Mouse (Mus musculus): ENCODE measurements around the gene Lekr1.
"Not testable (repeated sequence)": the region's sequence is repeated elsewhere in the genome, so short reads cannot be mapped to it uniquely, and the experiment has no call there.

The Lekr1 gene

DNA sequence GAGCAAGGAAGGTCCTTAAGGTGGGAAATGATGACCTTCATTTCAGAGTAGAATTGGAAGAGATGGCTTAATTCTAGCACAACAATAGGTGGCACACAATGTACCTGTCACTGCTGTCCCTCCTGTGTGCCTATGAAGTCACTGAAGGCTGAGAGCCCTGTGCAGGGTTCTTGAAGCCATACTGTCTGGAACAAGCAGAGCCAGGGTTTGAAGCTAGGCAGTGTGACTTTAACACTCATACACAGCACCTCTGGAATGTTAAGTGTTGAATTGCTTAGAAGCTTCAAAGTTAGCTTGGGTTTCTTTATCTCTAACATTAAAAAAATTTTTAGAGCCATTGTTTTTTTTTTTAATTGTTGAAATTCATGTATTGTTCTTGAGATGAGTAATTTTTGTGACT, 100.4 kb downstream of the Lekr1 start:
- DNase-seq (ENCODE audit: low read depth, low spot score), result no peak

DNA sequence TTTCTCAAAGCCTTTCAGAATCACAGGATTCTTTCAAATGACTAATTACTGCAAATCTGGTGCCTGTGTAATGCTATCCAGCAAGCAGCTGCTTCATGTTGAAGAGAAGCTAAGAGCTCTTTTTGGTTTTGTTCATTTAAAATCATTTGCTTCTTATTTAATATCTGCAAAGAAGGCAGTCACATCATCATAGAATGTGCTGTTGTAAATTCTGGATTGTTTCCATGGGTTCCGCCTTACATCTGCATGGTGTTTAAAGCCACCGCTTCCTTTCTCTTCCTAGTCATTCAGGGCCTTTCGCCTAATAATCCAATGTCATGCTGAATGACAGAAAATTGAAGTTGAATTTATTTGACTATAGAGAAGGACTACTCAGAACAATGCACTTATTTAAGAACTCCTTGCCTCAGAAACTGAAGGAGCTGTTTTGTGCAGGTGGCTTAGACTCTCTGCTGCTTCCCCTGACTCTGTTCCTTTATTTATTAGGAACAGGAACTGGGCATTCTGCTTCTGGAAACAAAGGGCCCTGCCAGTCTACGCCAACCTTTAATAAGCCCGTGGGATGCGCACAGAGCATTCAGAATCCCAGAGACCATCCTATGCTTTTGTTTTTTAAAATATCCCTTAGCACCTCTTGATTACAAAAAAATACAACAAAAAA, 101.3 kb downstream of the Lekr1 start:
- no peak for DNase-seq (ENCODE audit: low read depth, low spot score)

DNA sequence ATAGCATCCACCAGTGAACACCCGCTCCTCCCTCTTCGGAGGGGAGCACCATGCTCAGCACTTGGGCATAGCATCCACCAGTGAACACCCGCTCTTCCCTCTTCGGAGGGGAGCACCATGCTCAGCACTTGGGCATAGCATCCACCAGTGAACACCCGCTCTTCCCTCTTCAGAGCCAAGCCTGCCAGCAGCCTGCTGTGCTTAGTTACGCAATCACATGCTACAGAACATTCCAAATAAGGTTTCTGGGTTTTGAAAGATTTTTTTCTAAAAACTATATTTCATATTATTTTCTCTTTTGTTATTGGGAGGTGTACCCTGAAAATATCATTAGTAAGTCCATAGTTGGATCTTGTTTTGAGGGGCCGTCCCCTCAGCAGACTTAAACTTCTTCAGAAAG, 103.6 kb downstream of the Lekr1 start:
- DNase-seq (ENCODE audit: low read depth, low spot score), result not testable (repeated sequence)

DNA sequence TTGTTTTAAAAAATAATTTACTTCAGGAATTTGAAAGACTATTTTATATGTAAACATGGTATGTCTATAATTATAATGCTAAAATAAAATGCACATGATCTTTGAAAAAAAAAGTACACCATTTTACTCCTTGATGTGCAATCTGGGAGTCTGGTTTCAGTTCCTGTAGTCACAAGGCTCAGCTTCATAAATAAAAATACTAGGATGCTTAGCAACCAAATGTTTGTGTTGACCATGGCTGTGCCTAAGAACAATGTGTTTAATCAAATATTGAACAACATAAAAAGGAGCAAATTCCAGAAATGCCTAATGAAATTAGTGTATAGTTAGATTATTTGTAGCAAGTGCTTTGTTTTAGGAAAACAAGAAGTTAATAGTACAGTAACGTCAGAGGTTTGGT, 107.9 kb downstream of the Lekr1 start:
- DNase-seq (ENCODE audit: low read depth, low spot score), result no peak

DNA sequence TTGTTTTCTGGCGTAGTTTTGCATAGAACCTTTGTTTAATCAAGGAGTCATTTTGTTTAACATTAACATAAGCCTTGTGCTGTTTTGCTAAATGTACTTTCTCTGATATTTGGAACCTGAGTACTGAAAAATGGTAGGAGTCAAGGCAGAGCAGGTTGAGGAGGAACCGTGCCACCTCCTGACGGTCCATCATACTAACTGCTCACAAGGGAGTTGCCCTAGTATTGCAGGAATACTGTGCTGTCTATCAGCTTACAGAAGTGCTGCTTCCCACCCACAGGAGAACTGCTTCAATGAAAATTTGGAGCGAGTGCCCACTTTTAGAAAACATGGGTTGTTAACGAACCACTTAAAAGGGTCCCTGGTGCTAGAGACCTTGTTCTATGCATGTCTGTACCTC, 109.1 kb downstream of the Lekr1 start:
- DNase-seq (ENCODE audit: low read depth, low spot score), result no peak

DNA sequence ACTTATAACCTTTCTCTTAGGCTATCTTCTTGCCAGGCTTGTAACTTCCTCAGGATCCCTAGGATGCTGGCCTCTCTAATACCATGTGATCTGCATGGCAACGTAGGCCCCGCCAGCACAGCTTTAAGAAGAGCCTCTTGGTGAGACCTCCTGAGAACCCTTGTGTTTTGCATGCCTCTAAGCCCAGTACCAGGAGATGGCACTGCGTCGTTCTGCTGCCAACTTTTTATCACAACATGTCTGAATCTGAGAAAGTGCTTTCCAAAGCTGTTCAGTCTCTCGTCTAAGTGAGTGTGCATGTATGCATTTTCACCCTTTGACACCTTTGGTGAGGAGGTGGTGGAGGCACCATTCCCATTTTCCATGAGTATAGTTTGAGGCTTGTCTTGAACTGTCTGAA, 116.2 kb downstream of the Lekr1 start:
- no peak for DNase-seq (ENCODE audit: low read depth, low spot score)

DNA sequence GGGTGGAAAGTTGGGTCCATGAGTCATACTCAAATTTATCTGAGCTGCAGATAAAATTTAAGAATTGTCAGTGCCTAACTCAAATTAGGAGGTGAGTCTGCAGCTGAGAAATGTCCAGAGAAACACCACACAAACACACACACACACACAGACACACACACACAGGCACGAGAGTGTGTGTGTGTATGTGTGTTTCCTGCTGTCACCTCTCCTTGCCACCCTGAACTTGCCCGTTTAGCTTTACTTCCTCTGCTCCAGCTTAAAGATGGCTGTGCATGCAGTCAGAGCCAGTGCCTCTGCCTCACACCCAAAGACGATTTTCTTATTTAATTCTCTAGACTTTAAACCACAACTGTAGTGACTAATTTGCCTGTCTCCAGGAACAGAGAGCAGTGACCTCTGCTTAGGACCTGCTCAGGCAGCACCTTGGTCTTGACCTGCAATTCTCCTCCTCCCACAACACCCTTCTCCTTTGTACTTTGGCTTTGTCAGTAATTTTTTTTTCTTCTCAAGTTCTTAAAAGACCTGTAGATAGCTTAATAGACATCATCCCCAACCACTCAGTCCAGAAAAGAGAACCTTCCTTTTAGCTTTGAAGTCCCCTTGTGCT, 124.2 kb downstream of the Lekr1 start:
- DNase-seq (ENCODE audit: low read depth, low spot score), result no peak

DNA sequence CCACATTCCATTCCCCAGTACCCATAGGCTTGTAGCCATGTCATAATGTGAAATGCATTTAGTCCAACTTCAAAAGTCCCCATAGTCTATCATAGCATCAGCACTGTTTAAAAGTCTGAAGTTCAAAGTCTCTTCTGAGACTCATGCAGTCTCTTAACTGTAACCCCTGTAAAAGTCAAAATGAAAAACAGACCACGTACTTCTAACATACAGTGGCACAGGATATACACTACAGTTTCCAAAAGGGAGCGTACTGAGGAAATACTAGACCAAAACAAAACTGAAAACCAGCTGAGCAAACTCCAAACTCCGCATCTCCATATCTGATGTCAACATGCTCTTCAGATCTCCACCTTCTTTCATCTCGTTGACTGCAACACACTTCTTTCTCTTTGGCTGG, 127.5 kb downstream of the Lekr1 start:
- peak; percentile 9 for DNase-seq (ENCODE audit: low read depth, low spot score)

DNA sequence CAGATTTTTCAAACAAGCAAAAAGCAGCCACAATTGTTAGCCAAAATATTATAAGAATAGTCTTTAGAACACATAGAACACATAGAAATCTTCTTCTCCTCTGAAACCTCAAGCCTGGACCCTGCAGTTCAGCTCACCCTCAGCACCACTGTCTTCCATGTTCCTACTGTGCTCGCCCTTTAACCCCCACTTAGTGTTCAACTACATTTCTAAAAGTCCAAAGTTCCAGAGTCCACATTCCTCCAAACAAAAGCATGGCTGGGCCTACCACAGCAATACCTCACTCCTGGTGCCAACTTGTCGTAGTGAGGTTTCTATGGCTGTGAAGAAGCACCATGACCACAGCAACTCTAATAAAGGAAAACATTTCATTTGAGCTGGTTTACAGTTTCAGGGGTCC, 128.7 kb downstream of the Lekr1 start:
- no peak for DNase-seq (ENCODE audit: low read depth, low spot score)

DNA sequence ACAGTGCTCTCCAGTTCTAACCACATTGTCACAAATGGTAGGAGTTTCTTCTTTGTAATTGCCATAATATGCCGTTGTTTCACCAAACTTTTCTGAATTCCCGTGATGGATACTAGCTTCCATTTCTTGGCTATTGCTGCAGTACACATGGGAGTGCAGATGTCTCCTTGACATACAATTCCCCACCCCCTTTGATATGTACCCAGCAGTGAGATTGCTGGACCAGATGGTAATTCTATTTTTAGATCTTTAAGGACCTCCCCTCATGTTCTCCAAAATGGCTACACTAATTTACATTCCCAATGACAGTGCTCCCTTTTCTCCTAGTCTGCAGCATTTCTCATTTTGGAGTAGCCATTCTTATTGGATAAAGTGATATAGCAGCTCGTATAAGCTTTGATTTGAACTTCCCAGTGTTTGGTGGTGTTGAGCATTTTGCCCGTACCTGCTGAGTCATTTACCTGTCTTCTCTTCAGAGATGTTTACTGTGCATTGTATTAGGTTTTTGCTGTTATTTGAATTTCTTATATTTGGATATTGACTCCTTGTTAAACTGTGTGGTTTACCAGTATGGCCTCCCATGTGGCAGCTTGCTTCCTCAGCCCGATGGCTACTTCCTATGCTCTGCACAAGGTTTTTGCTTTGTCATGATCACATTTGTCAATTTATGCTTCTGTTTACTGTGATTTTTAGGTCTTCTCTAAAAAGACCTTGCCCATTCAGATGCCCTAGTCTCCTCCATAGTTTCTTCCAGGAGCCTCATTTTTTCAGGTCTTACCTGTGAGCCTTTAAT, 131.5 kb downstream of the Lekr1 start:
- DNase-seq (ENCODE audit: low read depth, low spot score), result no peak

DNA sequence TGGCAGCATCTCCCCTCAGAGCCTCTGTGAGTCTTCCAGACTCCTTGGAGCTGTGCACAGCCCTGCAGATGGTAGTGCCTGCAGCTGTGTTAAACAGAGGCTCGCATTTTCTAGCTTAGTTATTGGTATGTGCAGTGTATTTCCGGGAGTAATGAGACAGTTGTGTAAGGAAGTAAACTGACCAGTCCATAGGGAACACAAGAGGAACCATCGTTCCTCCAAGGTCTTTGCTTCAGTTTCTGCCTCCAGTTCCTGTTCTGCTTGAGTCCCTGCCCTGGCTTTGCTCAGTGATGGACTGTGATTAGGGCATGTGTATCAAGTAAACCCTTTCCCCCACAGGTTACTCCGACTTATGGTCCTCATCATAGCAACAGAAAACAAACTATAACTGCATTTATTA, 134.9 kb downstream of the Lekr1 start:
- no peak for DNase-seq (ENCODE audit: low read depth, low spot score)

DNA sequence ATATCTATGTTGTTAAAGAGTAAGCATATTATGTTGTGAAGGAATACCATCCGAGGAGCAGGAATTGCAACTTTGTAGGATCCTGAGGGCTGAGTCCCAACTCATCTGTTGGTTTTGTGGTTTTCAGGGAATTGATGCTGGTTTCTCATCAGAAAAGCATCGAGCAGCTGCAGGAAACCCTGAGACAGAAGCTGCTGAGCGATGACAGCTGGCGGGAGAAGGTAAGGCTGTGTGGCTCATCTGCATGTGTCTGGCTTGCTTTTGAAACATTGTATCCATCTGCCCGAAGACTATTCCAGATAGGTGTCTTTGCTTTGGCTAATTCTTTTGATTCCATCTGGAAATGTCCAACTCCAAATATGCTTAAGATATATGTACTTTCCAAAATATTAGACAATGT, 136.2 kb downstream of the Lekr1 start:
- DNase-seq (ENCODE audit: low read depth, low spot score), result no peak

DNA sequence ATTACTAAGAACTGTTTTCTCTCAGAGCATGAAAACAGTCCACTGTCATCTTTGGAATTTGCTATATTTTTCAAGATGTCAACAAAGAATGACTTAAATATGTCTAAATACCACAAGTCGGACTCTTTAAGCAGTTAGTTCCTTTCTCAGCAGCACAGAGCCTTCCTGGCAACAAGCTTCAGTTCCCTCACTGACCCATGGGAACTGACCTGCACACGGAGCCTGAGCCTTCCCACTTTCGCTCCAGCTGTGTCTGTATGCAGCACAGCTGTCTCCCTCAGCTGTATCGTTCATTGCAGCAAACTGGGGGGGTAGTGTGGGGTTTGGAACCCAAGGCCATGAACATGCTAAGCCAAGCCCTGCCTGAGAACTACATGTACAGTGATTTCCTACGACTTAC, 136.8 kb downstream of the Lekr1 start:
- no peak for DNase-seq (ENCODE audit: low read depth, low spot score)

DNA sequence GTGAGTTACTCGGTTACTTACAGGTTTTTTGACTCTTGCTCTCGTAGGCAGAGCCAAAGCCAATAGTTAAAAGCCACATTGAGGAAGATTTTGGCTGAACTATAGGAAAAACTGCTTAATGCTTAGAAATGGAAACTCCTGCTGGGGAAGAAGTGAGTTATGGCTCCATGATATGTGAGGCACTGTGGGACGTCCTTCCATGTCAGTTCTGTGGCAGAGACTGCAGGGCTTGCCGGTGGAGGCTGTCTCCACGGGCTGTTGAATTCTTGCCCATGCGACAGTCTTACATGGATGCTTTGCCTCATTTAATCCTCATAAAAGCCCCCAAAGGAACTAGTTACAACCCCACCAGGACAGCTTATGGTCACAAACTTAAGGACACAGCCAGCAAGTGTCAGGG, 148.9 kb downstream of the Lekr1 start:
- DNase-seq (ENCODE audit: low read depth, low spot score), result no peak

DNA sequence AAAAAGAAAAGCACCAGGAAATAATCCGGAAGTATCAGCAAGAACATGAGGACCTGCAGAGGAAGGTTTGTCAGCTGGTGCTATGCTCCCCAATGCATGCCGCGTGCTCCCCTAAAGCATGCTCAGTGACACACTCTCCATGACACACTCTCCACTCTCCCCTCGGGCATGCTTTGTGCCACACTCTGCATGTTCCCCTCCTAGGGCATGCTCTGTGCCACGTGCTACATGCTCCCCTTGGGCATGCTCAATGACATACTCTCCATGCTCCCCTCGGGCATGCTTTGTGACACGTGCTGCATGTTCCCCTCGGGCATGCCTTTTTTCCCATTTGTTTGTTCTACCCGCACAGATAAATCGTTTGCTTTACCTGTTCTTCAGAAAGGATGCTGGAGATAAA, 150.0 kb downstream of the Lekr1 start:
- DNase-seq (ENCODE audit: low read depth, low spot score), result no peak

DNA sequence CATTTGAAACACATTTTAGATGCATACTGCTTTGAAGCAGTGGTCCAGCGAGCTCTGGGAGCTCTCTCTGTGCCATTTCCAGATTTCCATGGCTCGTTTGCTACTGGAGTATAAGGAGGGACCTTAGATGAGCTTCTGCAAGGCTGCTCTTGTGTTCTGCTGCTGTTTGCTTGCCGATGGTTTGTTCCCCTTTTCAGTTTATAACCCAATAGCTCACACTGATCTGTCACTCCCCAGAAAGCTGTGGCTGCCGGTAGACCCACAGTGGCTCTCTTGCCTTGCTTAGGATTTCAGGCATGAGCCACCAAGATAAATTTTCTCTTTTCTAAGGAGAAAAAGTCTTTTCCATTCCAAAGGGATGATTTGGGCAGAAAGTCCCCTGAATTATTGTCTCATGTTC, 152.6 kb downstream of the Lekr1 start:
- no peak for DNase-seq (ENCODE audit: low read depth, low spot score)

DNA sequence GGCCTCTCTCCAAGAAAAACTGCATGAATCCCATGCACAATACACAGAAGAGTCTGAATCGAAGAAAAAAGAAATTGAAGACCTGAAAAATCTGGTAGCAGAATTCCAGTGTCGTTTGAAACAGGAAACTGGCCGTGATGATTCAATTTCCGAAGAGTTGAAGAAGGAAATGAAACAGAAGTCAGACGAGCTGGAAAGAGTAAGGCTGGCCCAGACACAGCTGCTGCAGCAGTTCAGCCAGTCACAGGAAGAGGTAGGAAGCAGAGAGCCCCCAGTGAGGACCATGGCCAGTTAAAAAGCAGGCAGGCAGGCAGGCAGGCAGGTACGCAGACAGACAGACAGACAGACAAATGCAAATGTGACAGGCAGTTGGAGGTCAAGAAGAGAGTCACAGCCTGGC, 153.8 kb downstream of the Lekr1 start:
- no peak for DNase-seq (ENCODE audit: low read depth, low spot score)

DNA sequence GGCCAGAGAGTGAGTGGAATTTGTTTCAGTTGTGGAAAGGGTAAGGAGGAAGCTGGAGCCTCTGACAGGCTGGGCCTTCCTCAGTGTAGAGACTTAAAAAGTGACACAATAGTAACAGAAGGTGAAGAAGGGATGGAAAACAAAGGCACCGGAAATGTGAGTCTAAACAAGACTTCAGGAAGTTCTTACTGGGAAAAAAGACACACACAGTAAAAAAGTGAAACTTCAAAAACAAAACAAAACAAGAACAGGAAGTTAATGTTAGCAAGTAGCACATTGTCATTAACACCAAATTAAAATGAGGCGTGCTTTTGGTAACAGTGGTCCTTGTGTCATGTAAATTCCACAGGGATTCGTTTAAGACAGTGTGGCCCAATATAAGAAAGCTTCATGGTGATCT, 158.9 kb downstream of the Lekr1 start:
- no peak for DNase-seq (ENCODE audit: low read depth, low spot score)

DNA sequence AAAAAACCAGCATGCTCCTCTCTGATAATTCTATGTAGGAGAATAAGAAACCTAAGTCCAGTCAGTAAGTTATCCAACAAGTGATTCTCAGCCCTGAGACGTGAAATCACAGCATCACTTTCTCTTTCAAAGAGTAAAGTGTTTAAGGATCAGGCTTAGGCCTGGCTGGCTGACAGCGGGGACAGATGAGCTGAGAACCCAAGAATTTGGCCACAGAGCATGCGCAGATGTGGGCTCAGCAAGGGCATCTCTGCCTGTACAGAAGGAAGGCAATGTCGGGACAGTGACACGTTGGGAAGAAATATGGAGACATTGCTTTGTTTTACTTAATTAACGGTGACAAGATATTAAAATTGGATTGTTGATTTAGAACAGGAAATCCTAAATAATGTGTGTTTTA, 160.7 kb downstream of the Lekr1 start:
- no peak for DNase-seq (ENCODE audit: low read depth, low spot score)

DNA sequence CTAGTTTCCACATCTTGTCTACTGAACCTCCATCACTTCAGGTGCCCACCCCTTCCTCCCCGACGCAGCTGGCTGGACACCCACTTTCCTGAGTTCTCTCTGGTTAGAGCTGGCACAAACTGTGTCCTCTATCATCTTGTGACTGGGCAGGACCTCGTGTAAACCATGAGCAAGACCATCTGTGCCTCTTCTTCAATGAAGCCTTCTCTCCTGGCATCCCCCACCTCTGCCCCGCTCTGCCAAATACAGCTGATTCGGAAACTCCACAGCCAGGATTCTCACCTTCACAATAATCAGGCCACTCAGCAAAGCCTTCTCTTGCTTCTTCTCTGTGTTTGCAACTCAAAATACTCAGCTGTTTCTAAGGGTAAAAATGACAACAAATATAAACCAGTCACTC, 161.4 kb downstream of the Lekr1 start:
- DNase-seq (ENCODE audit: low read depth, low spot score), result no peak

DNA sequence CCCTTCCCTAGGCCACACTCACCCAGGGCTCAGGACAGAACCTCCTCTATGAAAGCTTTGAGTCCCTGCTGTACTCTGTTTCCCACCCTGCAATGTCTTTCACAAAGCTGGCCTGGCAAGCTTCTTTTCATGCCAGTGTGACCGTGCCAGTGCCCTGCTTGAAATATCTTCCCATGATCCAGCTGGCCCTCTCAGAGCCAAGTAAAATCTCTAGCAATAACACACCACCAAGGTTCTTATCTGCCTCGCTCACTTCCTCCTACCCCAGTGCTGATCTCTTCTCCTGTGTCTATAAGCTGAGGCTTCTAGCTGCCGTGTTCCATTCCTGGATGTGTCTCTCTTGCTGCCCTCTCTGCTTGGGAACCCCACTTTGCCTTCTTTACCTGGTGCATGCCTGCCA, 162.0 kb downstream of the Lekr1 start:
- DNase-seq (ENCODE audit: low read depth, low spot score), result no peak

DNA sequence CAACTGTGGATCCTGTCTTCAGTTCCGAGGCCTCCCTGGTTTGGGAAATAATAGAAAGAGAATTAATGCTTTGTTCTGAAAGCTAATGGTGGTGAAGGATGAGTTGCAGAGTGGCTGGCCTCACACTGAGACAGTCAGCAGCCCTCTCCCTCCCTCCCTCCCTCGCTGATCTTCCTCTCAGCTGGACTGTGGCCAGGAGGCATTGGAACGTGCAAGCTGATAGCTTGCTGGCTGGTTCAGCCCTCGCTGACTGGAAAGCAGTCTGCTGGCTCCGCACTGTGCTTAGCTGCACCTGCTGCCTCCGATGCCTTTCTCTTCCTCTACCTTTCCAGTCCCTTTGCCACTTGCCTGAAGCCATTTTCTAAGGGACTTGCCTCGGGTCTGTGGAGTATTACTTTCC, 163.2 kb downstream of the Lekr1 start:
- no peak for DNase-seq (ENCODE audit: low read depth, low spot score)

DNA sequence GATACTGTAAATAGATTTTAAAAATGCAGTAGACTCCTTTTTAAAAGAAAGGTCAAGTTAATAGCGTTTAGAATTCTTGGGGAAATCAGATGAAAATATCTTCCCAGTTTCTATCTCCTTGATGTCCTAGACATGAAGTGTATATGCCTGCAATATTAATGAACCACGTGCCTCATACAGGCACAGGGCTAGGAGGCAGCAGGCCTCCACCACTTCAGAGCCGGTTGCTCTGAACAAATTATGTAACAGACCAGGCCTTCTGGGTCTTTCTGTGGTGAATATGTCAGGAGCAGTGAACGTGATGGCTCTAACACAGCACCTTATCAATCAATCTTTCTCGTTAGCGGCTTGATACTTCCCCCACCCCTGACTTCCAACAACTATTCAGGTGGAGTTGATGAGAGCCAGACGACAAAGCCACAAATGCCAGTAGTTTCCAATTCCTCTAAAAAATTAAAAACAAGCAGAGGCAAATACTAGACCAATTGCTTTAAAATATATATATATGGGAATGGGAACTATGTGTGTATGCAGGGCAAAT, 164.0 kb downstream of the Lekr1 start:
- no peak for DNase-seq (ENCODE audit: low read depth, low spot score)

Data from CD4-positive, CD25-positive, alpha-beta regulatory T cell, adult 2 months (primary cell).